Mouse (Mus musculus): ENCODE measurements around the gene Tbc1d13. TPM values are rescaled to one million over a fixed set of nuclear protein-coding genes. Genes with fewer than 3 reads are reported as not detected.

Gene Tbc1d13
- polyA plus RNA-seq, 1 experiment = not detected

DNA sequence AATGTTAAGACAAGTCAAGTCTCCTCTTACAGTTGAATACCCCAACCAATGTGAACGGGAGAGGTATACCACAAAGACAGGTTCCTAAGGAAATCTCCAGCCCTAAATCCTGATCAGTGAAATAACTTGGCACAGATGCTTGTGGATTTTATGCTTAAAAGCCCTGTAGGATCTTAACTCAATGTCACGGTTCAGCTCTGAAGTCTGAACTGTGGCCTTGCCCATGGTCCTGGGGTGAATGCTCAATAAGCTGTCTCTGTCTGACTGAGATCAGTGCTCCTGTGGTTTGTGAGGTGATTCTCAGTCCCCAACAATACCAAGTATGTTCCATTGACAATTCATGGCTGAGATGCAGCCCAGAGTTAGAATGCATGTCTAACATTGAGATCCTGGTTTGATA lies 48.9 kb downstream of the Tbc1d13 start:
- peaks cover 5% of the 10 kb centered on the region for H3K4me1 ChIP-seq (ENCODE audit: control insufficient read depth, insufficient read depth, low read length)
- 85% methylated on average over 2 of the region's 2 CpGs for WGBS
- TF ChIP-seq POLR2A (IDR thresholded peaks at IDR 0.05; ENCODE audit: insufficient read depth, low read depth, low read length) (no peak), CTCF (IDR thresholded peaks at IDR 0.05; ENCODE audit: insufficient read depth, low read depth, low read length) (no peak)
- no peak overlapping the region for H3K27ac ChIP-seq (ENCODE audit: insufficient read depth, low read depth, low read length)
- H3K4me3 ChIP-seq (ENCODE audit: insufficient read depth, low read depth, low read length) = no peak overlapping the region

DNA sequence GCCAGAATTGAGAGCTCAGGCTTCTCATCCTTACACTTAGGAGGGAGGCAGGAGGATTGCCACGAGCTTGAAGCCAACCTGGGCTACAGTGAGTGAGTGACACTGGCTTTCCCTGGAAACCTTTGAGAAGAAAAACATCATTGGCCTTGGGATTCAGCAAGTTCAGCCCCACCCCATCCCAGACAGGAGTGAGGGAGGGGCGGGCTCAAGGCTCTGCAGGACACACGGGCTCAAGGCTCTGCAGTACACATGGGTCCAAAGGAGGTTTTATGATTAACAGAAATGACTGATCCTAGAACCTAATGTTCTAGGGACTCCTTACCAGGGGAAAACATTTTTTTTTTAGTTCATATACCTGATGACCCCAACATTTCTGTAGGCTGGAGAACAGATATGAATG lies 50.2 kb downstream of the Tbc1d13 start:
- WGBS = 72% methylated on average over 3 of the region's 3 CpGs
- Histone ChIP-seq H3K27ac (ENCODE audit: insufficient read depth, low read depth, low read length) (no peak overlapping the region), H3K4me1 (ENCODE audit: control insufficient read depth, insufficient read depth, low read length) (no peaks in the 10 kb centered on the region), H3K4me3 (ENCODE audit: insufficient read depth, low read depth, low read length) (no peak overlapping the region)
- no peak for TF ChIP-seq CTCF (IDR thresholded peaks at IDR 0.05; ENCODE audit: insufficient read depth, low read depth, low read length)

DNA sequence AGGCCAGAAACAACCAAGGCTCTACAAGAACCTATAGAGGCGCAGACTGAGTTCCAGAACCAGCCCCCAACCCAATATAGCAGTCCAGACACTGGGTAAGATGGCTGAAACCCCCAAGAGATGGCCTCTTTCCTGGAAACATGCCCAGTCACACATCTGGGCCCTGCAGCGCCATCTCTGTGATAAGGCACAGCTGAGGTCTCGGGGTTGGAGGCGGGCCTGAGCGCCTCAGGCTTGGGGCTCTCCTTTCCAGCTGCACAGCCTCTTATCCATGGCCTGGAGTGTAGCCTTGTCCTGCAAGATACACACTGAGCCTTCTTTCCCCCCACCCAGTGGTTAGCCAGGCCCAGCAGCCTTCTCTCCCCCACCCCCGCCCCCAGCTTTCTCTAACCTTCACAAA lies 51.7 kb downstream of the Tbc1d13 start:
- TF ChIP-seq CTCF (IDR thresholded peaks at IDR 0.05; ENCODE audit: insufficient read depth, low read depth, low read length) = no peak
- TF ChIP-seq POLR2A (IDR thresholded peaks at IDR 0.05; ENCODE audit: insufficient read depth, low read depth, low read length) = no peak
- H3K4me1 ChIP-seq (ENCODE audit: control insufficient read depth, insufficient read depth, low read length) = peaks cover 4% of the 10 kb centered on the region; the same call in 1 of the 2 replicates
- H3K4me3 ChIP-seq (ENCODE audit: insufficient read depth, low read depth, low read length) = no peak overlapping the region
- WGBS = 87% methylated on average over 6 of the region's 6 CpGs
- no peak overlapping the region for H3K27ac ChIP-seq (ENCODE audit: insufficient read depth, low read depth, low read length)

DNA sequence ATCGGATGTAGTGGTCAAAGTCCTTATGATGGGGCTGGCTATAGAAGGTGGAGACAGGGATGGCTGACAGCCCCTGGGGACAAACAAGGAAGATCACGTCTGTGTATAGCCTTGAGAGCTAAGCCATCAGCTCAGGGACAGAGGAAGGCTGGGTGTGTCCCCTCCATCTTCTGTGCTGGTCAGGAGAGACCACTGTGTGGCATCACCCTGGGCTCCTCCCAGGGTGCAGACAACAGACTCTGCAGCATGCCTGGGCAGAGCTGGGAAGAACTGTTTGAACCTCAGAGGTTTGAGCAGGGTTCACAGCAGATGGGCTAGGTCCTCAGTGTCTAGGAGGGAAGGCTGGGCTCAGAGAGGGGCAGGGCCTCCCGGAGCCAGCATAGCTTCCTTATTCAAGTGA lies 52.1 kb downstream of the Tbc1d13 start:
- no peak for TF ChIP-seq POLR2A (IDR thresholded peaks at IDR 0.05; ENCODE audit: insufficient read depth, low read depth, low read length)
- TF ChIP-seq CTCF (IDR thresholded peaks at IDR 0.05; ENCODE audit: insufficient read depth, low read depth, low read length) = no peak
- WGBS = 83% methylated on average over 3 of the region's 3 CpGs

DNA sequence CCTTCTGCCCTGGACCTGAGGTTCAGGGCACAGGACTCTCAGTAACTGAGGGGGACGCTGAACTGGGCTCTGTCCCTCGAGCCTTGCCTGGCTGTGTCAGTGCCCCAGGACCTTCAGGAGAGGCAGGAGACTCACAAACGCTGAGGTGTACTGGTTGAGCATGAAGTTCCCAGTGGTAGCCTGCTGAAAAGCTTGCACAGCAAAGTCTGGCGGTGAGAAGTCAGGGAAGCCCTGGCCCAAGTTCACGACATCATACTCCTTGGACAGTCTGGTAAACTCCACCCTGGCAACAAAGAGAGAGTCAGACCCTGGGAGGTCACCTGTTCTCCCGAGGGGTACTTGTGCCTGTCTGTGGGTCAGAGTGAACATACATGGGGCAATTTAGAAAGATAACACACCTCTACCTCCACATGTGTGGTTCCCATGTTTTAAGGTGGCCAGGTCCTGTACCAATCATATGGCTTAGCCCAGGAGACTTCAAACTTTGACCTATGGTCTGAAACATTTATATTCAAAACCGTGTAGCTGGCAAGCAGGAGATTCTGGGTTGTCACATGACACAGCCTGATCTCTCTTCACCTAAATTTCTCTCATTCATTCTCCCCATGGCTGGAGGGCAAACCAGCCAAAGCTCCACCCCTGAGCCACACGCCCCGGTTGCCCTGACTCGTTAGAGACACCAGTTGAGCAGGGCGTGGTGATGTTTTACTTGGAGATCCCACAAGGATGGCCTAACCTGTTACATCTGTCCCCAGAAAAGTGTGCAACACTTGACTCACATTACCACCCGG lies 58.4 kb downstream of the Tbc1d13 start:
- TF ChIP-seq CTCF (IDR thresholded peaks at IDR 0.05; ENCODE audit: insufficient read depth, low read depth, low read length) = no peak
- no peak for TF ChIP-seq POLR2A (IDR thresholded peaks at IDR 0.05; ENCODE audit: insufficient read depth, low read depth, low read length)
- 86% methylated on average over 12 of the region's 12 CpGs for WGBS
- H3K4me3 ChIP-seq (ENCODE audit: insufficient read depth, low read depth, low read length) = no peak overlapping the region
- peaks cover 4% of the 10 kb centered on the region; the same call in 1 of the 2 replicates for H3K4me1 ChIP-seq (ENCODE audit: control insufficient read depth, insufficient read depth, low read length)
- no peak overlapping the region for H3K27ac ChIP-seq (ENCODE audit: insufficient read depth, low read depth, low read length)

More for the DNA sequence above, 52.1 kb downstream of the Tbc1d13 start:
- Histone ChIP-seq H3K27ac (ENCODE audit: insufficient read depth, low read depth, low read length) (no peak overlapping the region), H3K4me3 (ENCODE audit: insufficient read depth, low read depth, low read length) (no peak overlapping the region), H3K4me1 (ENCODE audit: control insufficient read depth, insufficient read depth, low read length) (peaks cover 4% of the 10 kb centered on the region; the same call in 1 of the 2 replicates)

DNA sequence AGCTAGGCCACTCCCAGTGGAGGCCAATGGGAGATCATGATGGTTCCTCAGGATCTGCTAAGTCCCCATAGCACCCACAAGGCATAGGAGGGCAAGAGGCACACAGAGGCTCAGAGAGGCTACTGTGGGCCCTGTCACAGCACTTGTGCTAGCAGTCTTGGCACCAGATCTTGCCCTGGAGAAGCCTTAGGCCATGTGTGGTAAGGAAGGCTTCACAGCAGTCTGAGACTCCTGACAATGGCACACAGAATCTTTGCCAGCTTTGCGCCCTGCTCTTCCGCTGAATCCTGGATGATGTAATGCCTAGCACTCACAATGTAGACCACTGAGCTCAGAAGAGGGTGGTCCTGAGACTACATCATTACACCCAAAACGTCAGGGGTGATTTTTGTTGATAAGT lies 61.1 kb downstream of the Tbc1d13 start:
- H3K4me3 ChIP-seq (ENCODE audit: insufficient read depth, low read depth, low read length) = no peak overlapping the region
- H3K4me1 ChIP-seq (ENCODE audit: control insufficient read depth, insufficient read depth, low read length) = peaks cover 6% of the 10 kb centered on the region; the same call in 1 of the 2 replicates
- TF ChIP-seq CTCF (IDR thresholded peaks at IDR 0.05; ENCODE audit: insufficient read depth, low read depth, low read length) (no peak), POLR2A (IDR thresholded peaks at IDR 0.05; ENCODE audit: insufficient read depth, low read depth, low read length) (no peak)
- no peak overlapping the region for H3K27ac ChIP-seq (ENCODE audit: insufficient read depth, low read depth, low read length)
- WGBS = 51% methylated on average over 3 of the region's 3 CpGs

DNA sequence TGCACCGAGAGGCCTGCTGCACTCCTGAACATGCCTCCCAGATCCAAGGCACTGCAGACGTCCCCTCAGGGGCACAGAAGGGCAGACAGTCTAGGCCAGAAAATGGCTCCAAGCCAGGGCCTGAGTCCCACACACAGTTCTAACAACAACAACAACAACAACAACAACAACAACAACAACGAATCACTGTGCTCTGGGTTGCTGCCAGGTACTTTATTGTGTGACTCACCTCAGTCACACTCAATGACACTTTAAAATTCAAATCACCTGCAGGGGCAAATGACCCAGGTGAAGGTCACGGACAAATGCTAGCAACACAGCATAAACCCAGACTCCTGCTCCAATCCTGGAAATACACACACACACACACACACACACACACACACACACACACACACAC lies 64.5 kb downstream of the Tbc1d13 start:
- Histone ChIP-seq H3K4me3 (ENCODE audit: insufficient read depth, low read depth, low read length) (no peak overlapping the region), H3K4me1 (ENCODE audit: control insufficient read depth, insufficient read depth, low read length) (peaks cover 2% of the 10 kb centered on the region; the same call in 1 of the 2 replicates), H3K27ac (ENCODE audit: insufficient read depth, low read depth, low read length) (no peak overlapping the region)
- WGBS = 73% methylated on average over 4 of the region's 4 CpGs
- TF ChIP-seq CTCF (IDR thresholded peaks at IDR 0.05; ENCODE audit: insufficient read depth, low read depth, low read length) = no peak
- TF ChIP-seq POLR2A (IDR thresholded peaks at IDR 0.05; ENCODE audit: insufficient read depth, low read depth, low read length) = no peak

DNA sequence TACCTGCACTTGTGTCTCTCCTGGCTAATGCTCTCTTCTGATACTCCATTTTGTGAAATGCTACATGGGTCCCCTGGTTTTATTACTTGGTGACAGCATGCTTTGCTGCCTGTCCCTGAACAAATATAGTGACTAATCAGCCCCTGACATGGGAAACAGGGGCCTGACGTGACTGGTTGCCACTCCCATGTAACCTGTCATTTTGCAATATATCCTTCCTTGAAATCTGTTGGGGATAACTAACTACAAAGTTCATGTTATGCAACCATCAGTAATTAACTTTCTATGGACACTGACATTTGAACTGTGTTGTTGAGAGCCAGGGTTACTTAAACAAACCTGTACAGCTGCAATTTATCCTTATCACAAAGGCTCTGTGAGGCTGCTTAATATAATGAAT lies 66.4 kb downstream of the Tbc1d13 start:
- no peak for TF ChIP-seq CTCF (IDR thresholded peaks at IDR 0.05; ENCODE audit: insufficient read depth, low read depth, low read length)
- TF ChIP-seq POLR2A (IDR thresholded peaks at IDR 0.05; ENCODE audit: insufficient read depth, low read depth, low read length) = no peak
- 77% methylated on average over 1 of the region's 1 CpGs for WGBS
- Histone ChIP-seq H3K27ac (ENCODE audit: insufficient read depth, low read depth, low read length) (no peak overlapping the region), H3K4me3 (ENCODE audit: insufficient read depth, low read depth, low read length) (no peak overlapping the region), H3K4me1 (ENCODE audit: control insufficient read depth, insufficient read depth, low read length) (peaks cover 6% of the 10 kb centered on the region; the same call in 1 of the 2 replicates)

DNA sequence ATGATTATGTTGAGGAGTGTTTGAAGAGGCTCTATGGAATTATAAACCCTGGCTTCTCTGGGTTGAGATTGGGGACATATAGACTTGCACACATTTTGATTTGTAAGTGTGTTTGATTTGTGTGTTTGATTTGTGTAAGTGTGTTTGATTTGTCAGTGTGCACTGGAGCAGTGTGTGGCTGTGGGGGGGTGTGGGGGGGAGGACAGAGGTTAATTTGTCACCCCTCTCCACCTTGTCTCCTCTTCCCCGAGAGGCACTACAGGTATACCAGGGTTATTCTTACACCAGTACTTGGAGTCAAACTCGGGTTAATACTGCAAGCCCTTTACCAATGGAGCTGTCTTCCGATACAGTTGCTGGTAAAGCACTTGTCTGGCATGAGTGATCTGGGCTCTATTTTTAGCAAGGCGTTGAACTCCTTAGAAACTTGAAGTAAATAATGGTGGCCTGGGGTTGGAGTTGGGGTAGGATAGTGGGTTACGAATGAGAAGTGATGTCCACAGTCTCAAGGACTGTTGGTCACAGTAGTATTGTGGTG lies 66.9 kb downstream of the Tbc1d13 start:
- H3K27ac ChIP-seq (ENCODE audit: insufficient read depth, low read depth, low read length) = no peak overlapping the region
- H3K4me3 ChIP-seq (ENCODE audit: insufficient read depth, low read depth, low read length) = no peak overlapping the region
- WGBS = 82% methylated on average over 5 of the region's 5 CpGs
- peaks cover 6% of the 10 kb centered on the region; the same call in 1 of the 2 replicates for H3K4me1 ChIP-seq (ENCODE audit: control insufficient read depth, insufficient read depth, low read length)
- no peak for TF ChIP-seq POLR2A (IDR thresholded peaks at IDR 0.05; ENCODE audit: insufficient read depth, low read depth, low read length)
- no peak for TF ChIP-seq CTCF (IDR thresholded peaks at IDR 0.05; ENCODE audit: insufficient read depth, low read depth, low read length)

Other genes starting within 250 kb of the Tbc1d13 start
- gene Odf2, start 244.5 kb upstream of the Tbc1d13 start, polyA plus RNA-seq (2012; ENCODE audit: insufficient read depth, insufficient read length, low replicate concordance, missing spikeins) = 472 TPM in 1 of 2 replicates, not detected in the other
- not detected in 2 replicates for gene Gle1, start 198.3 kb upstream of the Tbc1d13 start, polyA plus RNA-seq (2012; ENCODE audit: insufficient read depth, insufficient read length, low replicate concordance, missing spikeins)
- 496 and 868 TPM in 2 replicates for gene Sptan1, start 168.2 kb upstream of the Tbc1d13 start, polyA plus RNA-seq (2012; ENCODE audit: insufficient read depth, insufficient read length, low replicate concordance, missing spikeins)
- not detected in 2 replicates for gene Wdr34, start 84.9 kb upstream of the Tbc1d13 start, polyA plus RNA-seq (2012; ENCODE audit: insufficient read depth, insufficient read length, low replicate concordance, missing spikeins)
- 163 TPM in 1 of 2 replicates, not detected in the other for gene Set, start 76.4 kb upstream of the Tbc1d13 start, polyA plus RNA-seq (2012; ENCODE audit: insufficient read depth, insufficient read length, low replicate concordance, missing spikeins)
- gene Pkn3, start 56.1 kb upstream of the Tbc1d13 start, polyA plus RNA-seq (2012; ENCODE audit: insufficient read depth, insufficient read length, low replicate concordance, missing spikeins) = not detected in 2 replicates
- not detected in 2 replicates for gene Zdhhc12, start 40.1 kb upstream of the Tbc1d13 start, polyA plus RNA-seq (2012; ENCODE audit: insufficient read depth, insufficient read length, low replicate concordance, missing spikeins)
- gene Zer1, start 9.2 kb upstream of the Tbc1d13 start, polyA plus RNA-seq (2012; ENCODE audit: insufficient read depth, insufficient read length, low replicate concordance, missing spikeins) = not detected in 2 replicates
- gene Endog, start 37.7 kb downstream of the Tbc1d13 start, polyA plus RNA-seq (2012; ENCODE audit: insufficient read depth, insufficient read length, low replicate concordance, missing spikeins) = not detected in 2 replicates
- not detected in 2 replicates for gene Spout1, start 44.7 kb downstream of the Tbc1d13 start, polyA plus RNA-seq (2012; ENCODE audit: insufficient read depth, insufficient read length, low replicate concordance, missing spikeins)
- not detected in 2 replicates for gene Kyat1, start 72.1 kb downstream of the Tbc1d13 start, polyA plus RNA-seq (2012; ENCODE audit: insufficient read depth, insufficient read length, low replicate concordance, missing spikeins)
- gene Lrrc8a, start 104.0 kb downstream of the Tbc1d13 start, polyA plus RNA-seq (2012; ENCODE audit: insufficient read depth, insufficient read length, low replicate concordance, missing spikeins) = not detected in 2 replicates
- not detected in 2 replicates for gene Gm28035, start 106.8 kb downstream of the Tbc1d13 start, polyA plus RNA-seq (2012; ENCODE audit: insufficient read depth, insufficient read length, low replicate concordance, missing spikeins)
- not detected in 2 replicates for gene Phyhd1, start 132.5 kb downstream of the Tbc1d13 start, polyA plus RNA-seq (2012; ENCODE audit: insufficient read depth, insufficient read length, low replicate concordance, missing spikeins)
- gene Gm28038, start 147.3 kb downstream of the Tbc1d13 start, polyA plus RNA-seq (2012; ENCODE audit: insufficient read depth, insufficient read length, low replicate concordance, missing spikeins) = not detected in 2 replicates
- not detected in 2 replicates for gene Dolk, start 152.6 kb downstream of the Tbc1d13 start, polyA plus RNA-seq (2012; ENCODE audit: insufficient read depth, insufficient read length, low replicate concordance, missing spikeins)
- gene Nup188, start 152.7 kb downstream of the Tbc1d13 start, polyA plus RNA-seq (2012; ENCODE audit: insufficient read depth, insufficient read length, low replicate concordance, missing spikeins) = not detected in 2 replicates
- 562 TPM in 1 of 2 replicates, not detected in the other for gene Sh3glb2, start 225.6 kb downstream of the Tbc1d13 start, polyA plus RNA-seq (2012; ENCODE audit: insufficient read depth, insufficient read length, low replicate concordance, missing spikeins)
- not detected in 2 replicates for gene Miga2, start 230.5 kb downstream of the Tbc1d13 start, polyA plus RNA-seq (2012; ENCODE audit: insufficient read depth, insufficient read length, low replicate concordance, missing spikeins)

All from olfactory bulb, adult 2 months (tissue).